Mouse (Mus musculus) E14TG2a.4 (cell line): Measurements from ENCODE around the gene Emilin2.

Experiments
- CTCF ChIP-seq: conservative IDR thresholded peaks from 2 replicates; pipeline ENCODE4 v1.5.1; 2014; ENCODE audit warnings: low read length
- NANOG ChIP-seq: IDR thresholded peaks from 2 replicates; pipeline ENCODE4 v1.6.1; 2014; ENCODE audit warnings: borderline replicate concordance, low read length, mixed read lengths

GRCm38 (mm10) chr17:71213666-71214065 is 98.1 kb downstream of the Emilin2 start:
- no peak for TF ChIP-seq CTCF
- no peak for TF ChIP-seq NANOG
